Mouse (Mus musculus) adrenal gland, postnatal 25 days (tissue): ENCODE results near the gene Ace. TPM values are rescaled to one million over a fixed set of nuclear protein-coding genes. Genes with fewer than 3 reads are reported as not detected.
"Not testable (repeated sequence)": the region's sequence is repeated elsewhere in the genome, so short reads cannot be mapped to it uniquely, and the experiment has no call there.

ENCODE experiments used
- DNase-seq: peaks from one replicate; pipeline ENCODE4 v3.0.0; 2021; ENCODE audit warnings: mixed read lengths
- total RNA-seq: library from RNA; stranded (reverse); gene quantifications from 2 replicates; pipeline ENCODE4 v1.2.3, GENCODE M21; 2021

Ace gene
- total RNA-seq, 1 experiment from 2014 or later = 8.2 TPM

GRCm38 (mm10) chr11:105990231-105990630 is 22.5 kb downstream of the Ace start:
- no peak for DNase-seq

GRCm38 (mm10) chr11:105994375-105994774 is 26.6 kb downstream of the Ace start, which contains the start of gene Ace3:
Gene Ace3 (plus strand): TSS chr11:105994675.
- no peak for DNase-seq

GRCm38 (mm10) chr11:106000062-106000461 is 32.3 kb downstream of the Ace start:
- DNase-seq = no peak

- no peak for DNase-seq
These were observed 34.0 kb downstream of the Ace start for GRCm38 (mm10) chr11:106001718-106002117.

- DNase-seq = no peak
These were observed 36.8 kb downstream of the Ace start for GRCm38 (mm10) chr11:106004576-106004975.

GRCm38 (mm10) chr11:106005970-106006369 is 38.2 kb downstream of the Ace start:
- no peak for DNase-seq

- peak; percentile 77 for DNase-seq
These were observed 40.1 kb downstream of the Ace start, which contains the start of gene Kcnh6 for GRCm38 (mm10) chr11:106007821-106008220. Gene Kcnh6 (plus strand): TSS chr11:106008124.

GRCm38 (mm10) chr11:106012711-106013110 is 45.0 kb downstream of the Ace start:
- DNase-seq = no peak

- peak; percentile 42 for DNase-seq
These were observed 45.9 kb downstream of the Ace start for GRCm38 (mm10) chr11:106013556-106014225.

- no peak for DNase-seq
These were observed 48.7 kb downstream of the Ace start for GRCm38 (mm10) chr11:106016440-106016839.

- DNase-seq = no peak
These were observed 52.5 kb downstream of the Ace start for GRCm38 (mm10) chr11:106020051-106020763.

GRCm38 (mm10) chr11:106025774-106026173 is 58.0 kb downstream of the Ace start:
- DNase-seq = no peak

GRCm38 (mm10) chr11:106026465-106027151 is 58.9 kb downstream of the Ace start:
- DNase-seq = peak; percentile 64

- DNase-seq = no peak
These were observed 59.9 kb downstream of the Ace start for GRCm38 (mm10) chr11:106027607-106028006.

- DNase-seq = not testable (repeated sequence)
These were observed 64.3 kb downstream of the Ace start for GRCm38 (mm10) chr11:106032074-106032473.

GRCm38 (mm10) chr11:106033491-106033919 is 65.8 kb downstream of the Ace start:
- no peak for DNase-seq

- no peak for DNase-seq
These were observed 67.2 kb downstream of the Ace start for GRCm38 (mm10) chr11:106034986-106035385.

- DNase-seq = peak; percentile 94
These were observed 69.0 kb downstream of the Ace start, which contains the start of gene Dcaf7 for GRCm38 (mm10) chr11:106036548-106037417. Gene Dcaf7 (plus strand): TSS chr11:106036872.

GRCm38 (mm10) chr11:106037418-106037751 is 69.6 kb downstream of the Ace start:
- no peak for DNase-seq
